Mouse (Mus musculus) kidney, embryonic 14.5 days (tissue): ENCODE results near the gene Zcchc17. TPM values are rescaled to one million over a fixed set of nuclear protein-coding genes. Genes with fewer than 3 reads are reported as not detected.

Experiments used
- ATAC-seq: fragments of 200-750 bp; cut with Nextera tagmentation; 2 replicates; pipeline ENCODE4 v1.8.0; 2017; ENCODE audit warnings: moderate number of reproducible peaks, mild to moderate bottlenecking, moderate TSS enrichment, moderate library complexity; ENCODE audit not compliant: low FRiP score, low TSS enrichment
- H3K27ac ChIP-seq: fragments of 300-500 bp; sonication (generic); 2 replicates; pipeline ENCODE4 v1.5.1; 2014; ENCODE audit warnings: low read depth, mild to moderate bottlenecking, low read length, moderate library complexity, mixed read lengths
- H3K27me3 ChIP-seq: fragments of 300-500 bp; sonication (generic); 2 replicates; pipeline ENCODE4 v1.6.1; 2014; ENCODE audit warnings: mild to moderate bottlenecking, low read length; ENCODE audit not compliant: control insufficient read depth, insufficient read depth
- H3K36me3 ChIP-seq: fragments of 300-500 bp; sonication (generic); 2 replicates; pipeline ENCODE4 v1.6.1; 2014; ENCODE audit warnings: low read length, mixed read lengths; ENCODE audit not compliant: control insufficient read depth, insufficient read depth
- H3K4me1 ChIP-seq: fragments of 300-500 bp; sonication (generic); 2 replicates; pipeline ENCODE4 v1.6.1; 2014; ENCODE audit warnings: low read length, mixed read lengths; ENCODE audit not compliant: control insufficient read depth, insufficient read depth
- H3K4me2 ChIP-seq: fragments of 300-500 bp; sonication (generic); replicated peaks from 2 replicates; pipeline ENCODE4 v1.6.1; 2014; ENCODE audit warnings: low read depth, mild to moderate bottlenecking, low read length
- H3K4me3 ChIP-seq: fragments of 300-500 bp; sonication (generic); 2 replicates; pipeline ENCODE4 v1.5.1; 2014; ENCODE audit warnings: mild to moderate bottlenecking, low read length
- H3K9ac ChIP-seq: fragments of 300-500 bp; sonication (generic); 2 replicates; pipeline ENCODE4 v1.6.1; 2014; ENCODE audit warnings: low read depth, mild to moderate bottlenecking, low read length, moderate library complexity
- H3K9me3 ChIP-seq: fragments of 300-500 bp; sonication (generic); 2 replicates; pipeline ENCODE4 v1.6.1; 2016; ENCODE audit warnings: low read length; ENCODE audit not compliant: control insufficient read depth
- WGBS: fragments of 180-500 bp; shearing (Covaris S2); extraction: QIAGEN DNeasy Blood & Tissue Kit; methylation state at CpG from one replicate; pipeline ENCODE4 v1.1.7; 2014; 5-methylcytosine and 5-hydroxymethylcytosine counted together
- polyA plus RNA-seq: library from polyadenylated mRNA; unstranded; fragments of >200 nt; fragmentation: Nextera tagmentation; extraction: Ambion mirVana; gene quantifications from 2 replicates; pipeline ENCODE4 v1.2.1, GENCODE M21; 2014

Zcchc17 gene
- polyA plus RNA-seq, 1 experiment from 2014 or later, result 74.2 TPM

DNA sequence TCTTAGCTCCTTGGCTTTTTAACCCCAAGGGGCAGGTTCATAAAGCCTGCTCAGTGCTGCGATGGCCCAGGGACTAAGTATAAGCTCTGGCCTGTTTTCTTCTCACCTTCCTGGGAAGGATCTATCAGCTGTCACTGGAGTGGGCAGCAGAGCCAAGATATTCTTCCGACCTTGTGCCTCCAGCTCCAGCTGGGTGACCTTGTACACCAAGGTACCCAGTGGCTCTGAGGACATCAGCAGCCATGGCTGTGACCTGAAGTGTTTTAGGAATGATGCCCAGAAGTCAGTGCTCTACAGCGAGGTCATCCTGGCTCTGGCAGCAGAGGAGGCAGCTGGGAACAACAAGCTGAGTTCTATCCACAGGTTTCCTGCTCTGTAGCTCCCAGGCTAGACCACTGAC is 47.2 kb downstream of the Zcchc17 start:
- H3K9me3 ChIP-seq, result no peaks in the 10 kb centered on the region
- WGBS, result 95% methylated on average over 3 of the region's 3 CpGs
- no peak overlapping the region for H3K9ac ChIP-seq
- peaks cover 15% of the 10 kb centered on the region for H3K4me1 ChIP-seq
- ATAC-seq, result no peak
- no peak overlapping the region for H3K4me2 ChIP-seq
- no peak overlapping the region for H3K27ac ChIP-seq
- no peak overlapping the region for H3K4me3 ChIP-seq
- peaks cover 25% of the 10 kb centered on the region for H3K27me3 ChIP-seq
- H3K36me3 ChIP-seq, result peaks cover 14% of the 10 kb centered on the region; the same call in 1 of the 2 replicates

GRCm38 (mm10) chr4:130309254-130309653 is 50.5 kb downstream of the Zcchc17 start:
- H3K4me1 ChIP-seq, result peaks cover 19% of the 10 kb centered on the region
- H3K4me2 ChIP-seq, result peak overlapping the region; percentile 93
- no peak; the same call in 1 of the 2 replicates for ATAC-seq
- 44% methylated on average over 8 of the region's 8 CpGs for WGBS
- peaks cover 3% of the 10 kb centered on the region; the same call in 1 of the 2 replicates for H3K36me3 ChIP-seq
- H3K27ac ChIP-seq, result no peak overlapping the region
- peaks cover 30% of the 10 kb centered on the region for H3K27me3 ChIP-seq
- H3K4me3 ChIP-seq, result peak overlapping the region; percentile 48
- H3K9me3 ChIP-seq, result no peaks in the 10 kb centered on the region
- no peak overlapping the region for H3K9ac ChIP-seq

DNA sequence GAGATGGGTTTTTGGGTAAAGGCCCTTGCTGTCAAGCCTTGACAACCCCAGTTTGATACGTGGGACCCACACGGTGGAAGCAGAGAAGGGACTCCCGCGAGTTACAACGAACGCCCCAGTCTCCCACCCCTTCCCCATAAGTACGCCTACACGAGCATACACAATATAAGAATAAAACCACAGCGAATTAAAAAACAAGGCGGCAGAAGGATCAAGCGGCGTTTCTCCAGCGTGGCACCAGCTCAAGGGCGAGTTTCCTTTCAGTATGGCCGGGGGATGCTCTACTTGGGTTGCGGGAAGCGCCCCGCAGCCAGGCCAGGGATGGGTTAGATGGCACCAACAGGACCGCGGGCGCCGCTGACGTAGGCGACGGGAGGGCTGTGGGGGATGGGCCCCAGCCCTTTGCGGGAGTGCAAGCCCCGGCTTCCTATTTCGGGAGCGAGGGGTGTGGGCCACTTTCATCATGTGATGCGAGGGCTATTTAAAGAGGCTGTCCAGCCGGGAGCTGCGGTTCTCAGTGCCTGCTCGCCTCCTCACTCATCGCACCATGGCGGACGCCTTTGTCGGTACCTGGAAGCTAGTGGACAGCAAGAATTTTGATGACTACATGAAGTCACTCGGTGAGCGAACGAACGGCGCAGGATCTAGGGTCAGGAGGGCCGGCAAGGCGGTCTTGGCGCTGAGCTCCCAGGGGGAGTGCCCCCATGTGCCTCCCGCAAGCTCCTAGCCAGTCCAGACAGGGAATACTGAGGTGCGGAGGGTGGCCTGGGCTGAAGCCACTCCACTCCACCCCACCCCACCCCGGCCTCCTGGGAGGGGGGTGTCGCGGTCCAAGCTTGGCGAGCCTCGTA is 51.3 kb downstream of the Zcchc17 start, which contains the start of the genes Fabp3 and Gm10570:
Gene Fabp3, plus strand, starts transcription at position 365 of the 851 bp plus-strand sequence.
Gene Gm10570, minus strand, starts transcription at position 444 of the 851 bp plus-strand sequence.
- no peak within 1 kb of the TSS for H3K27ac ChIP-seq
- H3K27me3 ChIP-seq, result peaks cover 30% of the 10 kb centered on the region
- peak; percentile 63 for ATAC-seq
- H3K9ac ChIP-seq, result peak within 1 kb of the TSS; percentile 44; the same call in 1 of the 2 replicates
- peaks cover 19% of the 10 kb centered on the region for H3K4me1 ChIP-seq
- no peaks in the 10 kb centered on the region for H3K9me3 ChIP-seq
- no peaks in the 10 kb centered on the region; the same call in 1 of the 2 replicates for H3K36me3 ChIP-seq
- peak within 1 kb of the TSS; percentile 93 for H3K4me2 ChIP-seq
- peak within 1 kb of the TSS; percentile 48 for H3K4me3 ChIP-seq
- under 1% methylated on average over 52 of the region's 52 CpGs for WGBS

- Histone ChIP-seq H3K4me3 (peak overlapping the region; percentile 48), H3K36me3 (no peaks in the 10 kb centered on the region; the same call in 1 of the 2 replicates), H3K27ac (no peak overlapping the region), H3K4me2 (peak overlapping the region; percentile 93), H3K27me3 (peaks cover 30% of the 10 kb centered on the region), H3K9ac (no peak overlapping the region), H3K9me3 (no peaks in the 10 kb centered on the region), H3K4me1 (peaks cover 19% of the 10 kb centered on the region)
- peak; percentile 59; the same call in 1 of the 2 replicates for ATAC-seq
- WGBS, result under 1% methylated on average over 23 of the region's 23 CpGs
These were observed 51.9 kb downstream of the Zcchc17 start for GRCm38 (mm10) chr4:130307851-130308230.

DNA sequence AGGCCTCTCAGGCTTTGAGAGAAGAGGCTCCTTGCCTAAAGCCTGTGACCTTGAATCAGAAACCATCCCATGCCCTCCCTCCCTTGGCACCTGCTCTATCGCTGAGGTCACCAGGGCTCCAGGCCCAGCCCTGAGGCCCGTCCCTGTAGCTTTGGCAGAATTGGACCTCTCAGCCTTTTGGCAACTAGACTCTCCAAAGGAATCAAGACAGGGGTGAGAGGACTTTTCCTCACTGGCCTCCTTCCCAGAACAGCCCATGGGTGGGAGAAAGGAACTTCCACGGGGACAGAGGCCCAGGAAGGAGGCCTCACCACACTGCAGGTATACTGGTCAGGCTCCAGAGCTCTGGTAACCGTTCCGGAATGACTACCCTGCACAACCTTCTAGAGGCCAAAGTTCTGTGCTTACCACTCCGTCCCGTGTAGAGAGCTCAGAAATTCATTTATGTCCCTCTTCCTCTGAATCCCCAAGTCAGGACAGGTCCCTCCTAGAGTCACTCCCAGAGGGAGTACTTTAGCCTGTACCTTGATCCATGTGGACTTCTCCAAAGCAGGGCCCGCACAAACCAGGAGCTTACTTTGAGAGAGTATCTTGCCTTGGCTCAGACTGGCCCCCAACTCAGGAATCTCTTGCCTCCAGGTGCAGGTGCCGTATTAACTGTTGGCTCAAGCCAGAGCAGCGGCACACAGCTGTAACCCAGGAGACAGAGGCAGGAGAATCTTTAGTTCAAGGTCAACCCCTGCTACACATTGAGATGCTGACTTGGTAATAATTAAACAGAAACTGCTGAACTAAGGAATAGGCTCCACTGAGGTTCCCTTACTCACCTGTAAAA is 52.7 kb downstream of the Zcchc17 start:
- Histone ChIP-seq H3K27ac (no peak overlapping the region), H3K4me3 (0 out of 2 replicates have a peak overlapping the region, but pooled peaks have one; percentile 48), H3K9me3 (no peaks in the 10 kb centered on the region), H3K4me2 (peak overlapping the region; percentile 93; the same call in 1 of the 2 replicates), H3K27me3 (peaks cover 30% of the 10 kb centered on the region), H3K9ac (no peak overlapping the region), H3K4me1 (peaks cover 19% of the 10 kb centered on the region), H3K36me3 (no peaks in the 10 kb centered on the region)
- ATAC-seq, result no peak
- WGBS, result 72% methylated on average over 10 of the region's 10 CpGs

DNA sequence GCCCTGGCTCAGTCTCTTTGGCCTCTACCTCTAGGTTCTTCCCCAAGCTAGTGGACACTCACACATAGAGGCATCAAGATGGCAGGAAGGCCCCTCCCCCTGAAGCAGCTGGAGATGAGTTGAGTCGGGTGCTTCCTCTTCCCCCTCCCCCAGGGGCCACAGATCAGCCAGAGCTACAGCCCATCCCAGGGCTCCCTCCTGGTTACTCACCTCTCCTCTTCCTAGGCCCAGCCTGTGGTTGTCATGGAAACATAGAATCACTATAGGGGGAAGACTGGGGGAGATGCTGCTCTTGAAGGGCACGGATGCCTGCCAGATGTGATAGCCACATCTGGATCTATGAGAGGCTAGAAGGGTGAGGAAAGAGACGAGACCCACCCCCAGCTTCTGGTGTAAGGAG is 55.0 kb downstream of the Zcchc17 start:
- no peak for ATAC-seq
- 27% methylated on average over 3 of the region's 3 CpGs for WGBS
- Histone ChIP-seq H3K4me3 (no peak overlapping the region), H3K27ac (no peak overlapping the region), H3K36me3 (no peaks in the 10 kb centered on the region), H3K27me3 (peaks cover 20% of the 10 kb centered on the region), H3K9me3 (no peaks in the 10 kb centered on the region), H3K4me1 (peaks cover 19% of the 10 kb centered on the region), H3K4me2 (no peak overlapping the region), H3K9ac (no peak overlapping the region)

GRCm38 (mm10) chr4:130302285-130302870 is 57.4 kb downstream of the Zcchc17 start:
- Histone ChIP-seq H3K9ac (no peak overlapping the region), H3K4me1 (0 out of 2 replicates have a peak, but pooled peaks cover 3% of the 10 kb centered on the region), H3K27ac (no peak overlapping the region), H3K36me3 (no peaks in the 10 kb centered on the region), H3K27me3 (peaks cover 4% of the 10 kb centered on the region; the same call in 1 of the 2 replicates), H3K9me3 (no peaks in the 10 kb centered on the region), H3K4me2 (no peak overlapping the region), H3K4me3 (no peak overlapping the region)
- 54% methylated on average over 12 of the region's 12 CpGs for WGBS
- no peak for ATAC-seq

DNA sequence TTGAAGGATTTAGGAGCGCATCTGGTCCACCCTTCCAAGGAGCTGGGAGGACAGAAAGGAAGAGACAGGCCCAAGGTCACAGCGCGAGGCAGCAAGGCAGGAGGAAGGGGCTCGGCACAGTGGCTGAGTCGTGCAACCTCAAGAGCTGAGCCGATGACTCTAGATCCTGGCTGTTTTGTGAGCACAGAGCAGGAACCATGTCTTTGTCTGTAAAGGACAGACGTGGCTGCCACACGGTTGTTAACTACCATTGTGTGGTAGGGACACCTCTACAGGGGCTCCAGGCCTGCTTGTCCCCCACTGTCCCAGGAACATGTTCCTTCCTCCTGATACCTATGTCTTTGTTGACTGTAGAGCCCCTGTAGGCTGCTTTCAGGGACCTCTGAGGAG is 60.1 kb downstream of the Zcchc17 start:
- H3K27me3 ChIP-seq, result no peaks in the 10 kb centered on the region; the same call in 1 of the 2 replicates
- ATAC-seq, result no peak
- H3K27ac ChIP-seq, result no peak overlapping the region
- no peak overlapping the region for H3K9ac ChIP-seq
- no peaks in the 10 kb centered on the region for H3K9me3 ChIP-seq
- H3K4me1 ChIP-seq, result no peaks in the 10 kb centered on the region
- H3K36me3 ChIP-seq, result no peaks in the 10 kb centered on the region
- H3K4me3 ChIP-seq, result no peak overlapping the region
- H3K4me2 ChIP-seq, result no peak overlapping the region
- WGBS, result 63% methylated on average over 8 of the region's 8 CpGs
